Mouse (Mus musculus): ENCODE measurements around the gene Lpin1.

- TF ChIP-seq CTCF (IDR thresholded peaks at IDR 0.05; ENCODE audit: control insufficient read depth, insufficient read depth, insufficient read length) (no peak), CEBPB (IDR thresholded peaks at IDR 0.05; ENCODE audit: low read depth) (no peak), MAX (IDR thresholded peaks at IDR 0.05) (no peak), MYOG (IDR thresholded peaks at IDR 0.05; ENCODE audit: control insufficient read depth, extremely low read depth, insufficient read length) (no peak), MYOD1 (IDR thresholded peaks at IDR 0.05; ENCODE audit: control insufficient read depth, insufficient read length, low read depth) (no peak)
These were observed 33.0 kb upstream of the Lpin1 start for GRCm38 (mm10) chr12:16643508-16644345.

Data from C2C12 (cell line).